Mouse (Mus musculus): ENCODE measurements around the gene Dtymk. TPM values are rescaled to one million over a fixed set of nuclear protein-coding genes. Genes with fewer than 3 reads are reported as not detected.
A peak's percentile ranks its signal among the peaks of the same experiment; 100 is the strongest.

The Dtymk gene
- polyA plus RNA-seq, 1 experiment from 2014 or later = 147 TPM

DNA sequence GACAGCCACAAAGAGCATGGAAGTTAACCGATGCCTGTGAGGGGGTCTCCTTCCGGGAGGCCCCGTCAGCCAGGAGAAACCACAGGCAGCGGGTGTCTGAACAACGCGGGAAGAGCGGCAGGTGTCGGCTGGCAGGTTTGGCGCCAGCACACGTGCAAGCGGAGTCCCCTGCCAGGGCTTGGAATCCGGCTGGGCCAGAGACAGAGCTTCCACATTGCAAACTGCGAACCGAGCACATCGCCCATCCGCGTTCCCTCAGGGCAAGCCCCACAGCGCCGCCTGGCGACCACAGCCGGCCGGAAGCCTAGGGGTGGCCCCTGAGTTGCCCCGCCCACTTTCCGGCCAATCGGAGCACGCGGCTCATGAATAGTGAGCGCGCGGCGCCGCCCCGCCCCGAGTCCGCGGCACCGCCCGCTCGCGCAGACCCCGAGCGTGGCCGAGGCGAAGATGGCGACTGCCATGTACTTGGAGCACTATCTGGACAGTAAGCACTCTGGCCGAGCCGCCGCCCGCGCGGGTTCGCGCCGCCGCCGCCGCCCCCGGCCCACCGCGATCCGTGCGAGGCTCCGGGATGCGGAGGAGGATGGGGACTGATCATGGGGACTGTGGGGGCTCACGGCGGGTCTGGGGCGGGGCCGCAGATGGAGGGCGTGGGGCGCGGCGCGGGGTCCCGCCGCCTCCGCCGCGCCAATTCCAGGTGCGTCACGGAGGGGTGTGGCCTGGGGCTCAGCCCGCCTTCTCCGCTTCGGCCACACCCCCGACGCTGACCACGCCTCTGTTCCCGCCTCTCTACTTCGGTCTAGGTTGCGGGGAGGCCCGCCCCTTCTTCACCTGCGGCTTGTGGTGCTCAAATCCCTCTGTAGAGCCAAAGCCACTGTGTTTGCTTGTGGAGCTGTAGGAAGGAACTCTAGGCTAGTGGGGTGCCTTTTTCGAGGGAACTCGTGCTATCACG, 2.1 kb upstream of the Dtymk start, which contains the start of gene Ing5:
TSS of gene Ing5 (plus strand) at position 410 of the 952 bp plus-strand sequence.
- under 1% methylated on average over 93 of the region's 94 CpGs for WGBS

DNA sequence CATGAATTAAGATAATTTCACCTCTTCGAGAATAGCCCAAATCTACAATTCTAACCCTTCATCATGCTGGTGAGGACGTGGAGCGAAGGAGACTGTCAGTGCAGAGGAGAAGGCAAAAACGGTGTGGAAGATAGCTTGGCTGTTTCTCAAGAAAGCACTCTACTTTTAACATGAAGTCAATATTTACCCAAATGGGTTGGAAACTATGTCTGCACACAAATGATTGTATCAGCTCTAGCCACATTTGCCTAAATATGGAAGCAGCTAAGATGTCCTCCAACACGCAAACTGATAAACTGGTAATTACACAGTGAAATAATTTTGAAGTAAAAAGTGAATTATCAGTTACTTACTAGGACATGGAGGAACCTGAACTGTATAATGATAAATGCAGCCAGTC, 1.0 kb upstream of the Dtymk start:
- peaks cover 24% of the 10 kb centered on the region; the same call in 1 of the 2 replicates for H3K36me3 ChIP-seq
- no peak for ATAC-seq (replicated peaks; ENCODE audit: insufficient number of reproducible peaks, insufficient read depth, low FRiP score, low read depth)
- no peaks in the 10 kb centered on the region for H3K27me3 ChIP-seq
- H3K4me2 ChIP-seq = peak overlapping the region; percentile 98
- H3K27ac ChIP-seq = peak overlapping the region; percentile 98
- H3K9ac ChIP-seq = no peak overlapping the region; the same call in 1 of the 2 replicates
- peak overlapping the region; percentile 85; the same call in 1 of the 2 replicates for H3K4me3 ChIP-seq
- 81% methylated on average over 5 of the region's 5 CpGs for WGBS
- H3K4me1 ChIP-seq (replicated peaks) = peaks cover 34% of the 10 kb centered on the region
- no peaks in the 10 kb centered on the region for H3K9me3 ChIP-seq (replicated peaks)

More for the DNA sequence above, 2.1 kb upstream of the Dtymk start, which contains the start of gene Ing5:
- H3K9ac ChIP-seq = peak within 1 kb of the TSS; percentile 90
- ATAC-seq (replicated peaks; ENCODE audit: insufficient number of reproducible peaks, insufficient read depth, low FRiP score, low read depth) = peak; percentile 97
- no peaks in the 10 kb centered on the region for H3K9me3 ChIP-seq (replicated peaks)
- H3K27ac ChIP-seq = peak within 1 kb of the TSS; percentile 98
- H3K4me2 ChIP-seq = peak within 1 kb of the TSS; percentile 98
- H3K4me3 ChIP-seq = peak within 1 kb of the TSS; percentile 94
- peaks cover 34% of the 10 kb centered on the region for H3K4me1 ChIP-seq (replicated peaks)
- H3K36me3 ChIP-seq = peaks cover 31% of the 10 kb centered on the region
- no peaks in the 10 kb centered on the region for H3K27me3 ChIP-seq

DNA sequence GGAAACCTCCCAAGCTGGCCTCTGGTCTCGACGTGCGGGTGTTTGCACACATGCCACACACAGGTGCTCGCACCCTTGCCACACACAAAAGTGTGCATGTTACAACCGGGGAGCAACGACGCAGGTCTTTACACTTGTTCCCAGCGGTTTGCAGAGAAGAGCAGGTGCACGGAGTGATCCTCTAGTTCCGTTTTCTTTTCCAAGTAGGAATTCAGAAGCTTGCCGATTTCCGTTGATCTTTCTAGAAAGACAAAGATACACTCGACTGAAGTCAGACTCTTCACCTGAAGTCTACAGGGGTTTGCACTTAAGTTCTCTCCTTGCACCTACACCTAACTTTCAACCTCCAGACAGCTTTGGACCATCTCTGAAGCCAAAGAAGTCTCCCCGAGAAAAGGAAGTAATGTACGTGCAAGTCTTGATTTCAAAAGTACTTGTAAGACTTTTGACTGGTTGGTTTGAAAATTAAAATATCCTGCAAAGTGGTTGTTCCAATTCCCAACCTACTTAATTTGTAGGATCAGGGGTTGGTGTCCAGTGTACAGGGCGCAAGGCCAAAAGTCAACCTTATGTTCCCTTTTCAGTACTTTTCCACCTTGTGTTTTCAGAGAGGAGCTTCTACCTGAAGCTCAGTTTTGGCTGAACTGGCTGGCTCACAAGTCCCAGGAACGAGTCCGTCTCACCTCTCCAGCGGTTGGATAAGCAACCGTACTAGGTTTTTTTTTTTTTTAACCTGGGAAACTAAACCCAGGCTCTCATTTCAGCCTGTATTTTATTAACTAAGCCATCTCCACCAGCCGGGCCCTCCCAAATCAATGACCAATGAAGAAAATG, 847 bp downstream of the Dtymk start:
- ATAC-seq (replicated peaks; ENCODE audit: insufficient number of reproducible peaks, insufficient read depth, low FRiP score, low read depth) = no peak
- no peaks in the 10 kb centered on the region for H3K27me3 ChIP-seq
- H3K4me2 ChIP-seq = peak overlapping the region; percentile 98
- peak overlapping the region; percentile 98 for H3K27ac ChIP-seq
- peak overlapping the region; percentile 85 for H3K4me3 ChIP-seq
- H3K4me1 ChIP-seq (replicated peaks) = peaks cover 36% of the 10 kb centered on the region
- 73% methylated on average over 21 of the region's 21 CpGs for WGBS
- no peaks in the 10 kb centered on the region for H3K9me3 ChIP-seq (replicated peaks)
- peak overlapping the region; percentile 76 for H3K9ac ChIP-seq
- peaks cover 11% of the 10 kb centered on the region; the same call in 1 of the 2 replicates for H3K36me3 ChIP-seq

DNA sequence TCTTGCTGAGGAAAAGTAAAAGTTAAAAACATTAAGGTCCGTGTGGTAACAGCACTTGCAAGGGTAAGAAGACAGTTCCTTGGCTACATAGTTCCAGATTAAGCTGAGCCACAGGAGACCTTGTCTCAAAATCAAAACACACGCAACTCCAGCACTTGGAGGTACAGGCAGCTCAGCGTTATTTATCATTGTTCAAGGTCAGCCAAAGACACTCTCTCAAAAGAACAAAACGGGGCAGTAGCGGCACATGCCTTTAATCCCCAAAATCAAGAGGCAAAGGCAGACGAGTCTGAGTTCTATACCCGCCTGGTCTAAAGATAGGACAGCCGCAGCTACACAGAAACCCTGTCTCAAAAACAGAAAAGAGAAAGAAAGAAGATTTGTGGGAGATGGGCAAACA, 5.8 kb downstream of the Dtymk start:
- H3K9me3 ChIP-seq (replicated peaks) = no peaks in the 10 kb centered on the region
- peaks cover 50% of the 10 kb centered on the region for H3K36me3 ChIP-seq
- ATAC-seq (replicated peaks; ENCODE audit: insufficient number of reproducible peaks, insufficient read depth, low FRiP score, low read depth) = no peak
- peaks cover 5% of the 10 kb centered on the region for H3K4me1 ChIP-seq (replicated peaks)
- H3K9ac ChIP-seq = no peak overlapping the region
- no peak overlapping the region for H3K4me3 ChIP-seq
- 51% methylated on average over 8 of the region's 8 CpGs for WGBS
- peak overlapping the region; percentile 3; the same call in 1 of the 2 replicates for H3K27ac ChIP-seq
- no peak overlapping the region for H3K4me2 ChIP-seq
- H3K27me3 ChIP-seq = no peaks in the 10 kb centered on the region

- WGBS = 96% methylated on average over 8 of the region's 8 CpGs
- no peak for ATAC-seq (replicated peaks; ENCODE audit: insufficient number of reproducible peaks, insufficient read depth, low FRiP score, low read depth)
- peaks cover 59% of the 10 kb centered on the region for H3K36me3 ChIP-seq
Measured at GRCm38 (mm10) chr1:93794526-93794925, 7.2 kb downstream of the Dtymk start.

DNA sequence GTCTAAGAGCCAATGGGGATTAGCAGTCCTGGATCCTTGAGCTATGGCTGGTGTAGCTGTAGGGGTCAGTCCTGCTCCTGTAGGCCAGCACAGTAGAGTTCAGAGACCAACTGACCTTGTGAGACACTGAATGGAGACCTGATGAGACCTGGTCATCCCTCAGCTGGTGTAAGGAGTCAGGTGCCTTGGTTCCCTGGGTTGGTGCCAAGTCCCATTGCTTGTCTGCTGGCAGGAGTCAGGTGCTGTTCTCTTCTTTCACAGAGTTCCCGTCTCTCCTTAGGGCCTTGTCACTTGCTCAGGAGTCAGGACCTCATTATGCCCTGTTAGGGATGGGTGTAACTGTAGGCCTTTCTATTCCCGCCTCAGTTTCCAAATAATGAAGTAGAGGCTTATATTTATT, 14.8 kb downstream of the Dtymk start:
- Histone ChIP-seq H3K9ac (no peak overlapping the region), H3K9me3 (replicated peaks) (no peaks in the 10 kb centered on the region), H3K27ac (no peak overlapping the region), H3K4me3 (no peak overlapping the region), H3K4me2 (no peak overlapping the region), H3K4me1 (replicated peaks) (no peaks in the 10 kb centered on the region), H3K27me3 (no peaks in the 10 kb centered on the region), H3K36me3 (peaks cover 84% of the 10 kb centered on the region)
- no peak for ATAC-seq (replicated peaks; ENCODE audit: insufficient number of reproducible peaks, insufficient read depth, low FRiP score, low read depth)
- 84% methylated on average over 2 of the region's 2 CpGs for WGBS

More at GRCm38 (mm10) chr1:93794526-93794925, 7.2 kb downstream of the Dtymk start:
- H3K4me1 ChIP-seq (replicated peaks) = 0 out of 2 replicates have a peak, but pooled peaks cover 4% of the 10 kb centered on the region
- no peak overlapping the region for H3K27ac ChIP-seq
- no peak overlapping the region for H3K9ac ChIP-seq
- H3K27me3 ChIP-seq = no peaks in the 10 kb centered on the region
- no peak overlapping the region for H3K4me2 ChIP-seq
- no peak overlapping the region for H3K4me3 ChIP-seq
- H3K9me3 ChIP-seq (replicated peaks) = no peaks in the 10 kb centered on the region

DNA sequence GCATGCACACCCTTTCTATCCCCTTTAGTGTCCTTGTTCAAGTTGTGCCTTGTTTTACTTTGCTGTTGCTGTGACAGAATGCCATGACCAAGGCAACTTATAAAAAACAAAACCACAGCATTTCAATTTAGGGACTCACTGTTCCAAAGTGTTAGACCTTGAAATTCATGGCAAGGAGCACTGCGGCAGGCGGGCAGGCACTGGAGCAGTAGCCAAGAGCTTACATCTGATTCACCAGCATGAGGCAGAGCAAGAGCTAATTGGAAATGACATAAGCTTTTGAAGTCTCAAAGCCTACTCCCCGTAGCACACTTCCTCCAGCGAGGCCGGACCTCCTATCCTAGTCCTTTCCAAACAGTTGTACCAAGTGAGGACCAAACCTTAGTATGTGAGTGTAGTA, 25.0 kb downstream of the Dtymk start:
- no peak overlapping the region for H3K9ac ChIP-seq
- no peaks in the 10 kb centered on the region for H3K9me3 ChIP-seq (replicated peaks)
- no peak for ATAC-seq (replicated peaks; ENCODE audit: insufficient number of reproducible peaks, insufficient read depth, low FRiP score, low read depth)
- 90% methylated on average over 5 of the region's 5 CpGs for WGBS
- H3K36me3 ChIP-seq = peaks cover 70% of the 10 kb centered on the region
- no peaks in the 10 kb centered on the region for H3K27me3 ChIP-seq
- no peaks in the 10 kb centered on the region for H3K4me1 ChIP-seq (replicated peaks)
- H3K27ac ChIP-seq = no peak overlapping the region
- no peak overlapping the region for H3K4me2 ChIP-seq
- no peak overlapping the region for H3K4me3 ChIP-seq

GRCm38 (mm10) chr1:93769901-93770300, 31.8 kb downstream of the Dtymk start:
- no peak overlapping the region for H3K27ac ChIP-seq
- no peak overlapping the region for H3K4me3 ChIP-seq
- no peak overlapping the region for H3K4me2 ChIP-seq
- H3K9me3 ChIP-seq (replicated peaks) = no peaks in the 10 kb centered on the region
- 74% methylated on average over 3 of the region's 3 CpGs for WGBS
- H3K4me1 ChIP-seq (replicated peaks) = no peaks in the 10 kb centered on the region
- H3K9ac ChIP-seq = no peak overlapping the region
- ATAC-seq (replicated peaks; ENCODE audit: insufficient number of reproducible peaks, insufficient read depth, low FRiP score, low read depth) = no peak
- H3K36me3 ChIP-seq = peaks cover 44% of the 10 kb centered on the region
- H3K27me3 ChIP-seq = no peaks in the 10 kb centered on the region

DNA sequence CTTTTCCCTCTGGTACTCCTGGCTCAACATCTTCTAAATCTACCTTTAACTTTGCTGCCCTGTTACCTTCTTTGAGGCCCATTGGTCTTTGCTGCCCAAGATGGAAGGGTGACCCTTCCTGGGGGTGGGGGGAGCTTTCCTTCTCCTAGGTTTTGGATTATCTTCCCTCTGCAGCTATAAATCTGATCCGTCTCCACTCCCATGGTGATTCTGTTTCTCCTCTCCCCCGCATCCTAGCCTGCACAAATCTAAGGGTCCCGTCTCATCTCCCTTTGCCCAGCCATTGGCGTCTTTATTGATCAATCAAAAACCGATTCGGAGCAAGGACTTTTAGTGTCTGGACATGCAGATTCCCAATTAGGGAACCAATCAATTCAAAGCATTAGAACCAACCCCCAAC, 34.1 kb downstream of the Dtymk start:
- Histone ChIP-seq H3K27me3 (no peaks in the 10 kb centered on the region), H3K36me3 (peaks cover 26% of the 10 kb centered on the region), H3K4me2 (no peak overlapping the region), H3K4me3 (no peak overlapping the region), H3K4me1 (replicated peaks) (no peaks in the 10 kb centered on the region), H3K9ac (no peak overlapping the region), H3K27ac (no peak overlapping the region), H3K9me3 (replicated peaks) (no peaks in the 10 kb centered on the region)
- 95% methylated on average over 6 of the region's 6 CpGs for WGBS
- ATAC-seq (replicated peaks; ENCODE audit: insufficient number of reproducible peaks, insufficient read depth, low FRiP score, low read depth) = no peak

DNA sequence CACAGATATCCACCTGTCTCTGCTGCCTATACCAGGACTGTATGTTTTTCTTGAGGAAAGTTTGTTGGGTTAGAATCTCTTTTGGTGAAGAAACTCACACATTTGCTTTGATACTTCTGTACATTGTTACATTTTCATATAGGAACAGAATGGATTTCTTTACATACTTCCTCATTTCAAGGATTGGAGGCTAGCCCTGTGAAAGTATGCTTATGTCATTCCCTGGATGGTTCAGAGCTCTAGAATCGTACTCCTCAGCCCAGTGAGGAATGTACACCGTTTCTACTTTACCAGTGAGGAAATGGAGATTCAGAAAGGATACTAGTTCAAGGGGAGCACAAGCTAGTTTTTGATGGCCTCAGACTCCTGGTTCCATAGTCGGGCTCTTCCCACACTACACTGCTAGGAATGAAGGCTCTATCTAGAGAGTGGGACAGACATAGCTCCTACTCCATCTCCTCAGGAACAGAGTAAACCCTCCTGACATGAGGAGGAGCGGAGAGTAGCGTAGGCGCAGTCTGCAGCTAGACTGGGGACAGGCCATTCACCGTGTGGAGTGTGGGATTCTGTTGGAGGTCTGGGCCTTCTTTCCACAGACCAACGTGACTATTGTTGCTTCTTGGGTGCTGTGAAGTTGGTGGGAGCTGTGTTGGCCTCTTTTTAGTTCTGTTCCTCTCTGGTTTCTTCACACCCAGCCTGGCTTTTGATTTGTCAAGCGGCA, 36.7 kb downstream of the Dtymk start:
- no peaks in the 10 kb centered on the region for H3K9me3 ChIP-seq (replicated peaks)
- no peak overlapping the region for H3K9ac ChIP-seq
- H3K4me1 ChIP-seq (replicated peaks) = no peaks in the 10 kb centered on the region
- no peaks in the 10 kb centered on the region for H3K27me3 ChIP-seq
- H3K36me3 ChIP-seq = peaks cover 17% of the 10 kb centered on the region
- WGBS = 89% methylated on average over 9 of the region's 9 CpGs
- no peak overlapping the region for H3K4me2 ChIP-seq
- no peak for ATAC-seq (replicated peaks; ENCODE audit: insufficient number of reproducible peaks, insufficient read depth, low FRiP score, low read depth)
- no peak overlapping the region for H3K4me3 ChIP-seq
- no peak overlapping the region for H3K27ac ChIP-seq

Data from heart, embryonic 15.5 days (tissue).